Mouse (Mus musculus): ENCODE data around the gene Hhat. TPM values are rescaled to one million over a fixed set of nuclear protein-coding genes. Genes with fewer than 3 reads are reported as not detected.

Gene Hhat
- polyA plus RNA-seq, 1 experiment from 2014 or later: 16.5 TPM

GRCm38 (mm10) chr1:192764547-192764946 lies 6.5 kb downstream of the Hhat start:
- 73% methylated on average over 2 of the region's 2 CpGs for WGBS
- no peaks in the 10 kb centered on the region for H3K9me3 ChIP-seq (ENCODE audit: control insufficient read depth, low read length)
- no peak overlapping the region for H3K4me3 ChIP-seq (ENCODE audit: low read length)
- H3K36me3 ChIP-seq (ENCODE audit: control insufficient read depth, insufficient read depth, low read length): no peaks in the 10 kb centered on the region
- no peak overlapping the region for H3K4me2 ChIP-seq (replicated peaks; ENCODE audit: low read depth, low read length)
- H3K9ac ChIP-seq (ENCODE audit: low read depth, low read length): no peak overlapping the region
- no peaks in the 10 kb centered on the region for H3K27me3 ChIP-seq (ENCODE audit: control insufficient read depth, insufficient read depth, low read length)
- H3K4me1 ChIP-seq (ENCODE audit: control insufficient read depth, insufficient read depth, low read length): peaks cover 4% of the 10 kb centered on the region
- no peak overlapping the region for H3K27ac ChIP-seq (ENCODE audit: low read depth, low read length)
- ATAC-seq (ENCODE audit: low FRiP score, low TSS enrichment): no peak

DNA sequence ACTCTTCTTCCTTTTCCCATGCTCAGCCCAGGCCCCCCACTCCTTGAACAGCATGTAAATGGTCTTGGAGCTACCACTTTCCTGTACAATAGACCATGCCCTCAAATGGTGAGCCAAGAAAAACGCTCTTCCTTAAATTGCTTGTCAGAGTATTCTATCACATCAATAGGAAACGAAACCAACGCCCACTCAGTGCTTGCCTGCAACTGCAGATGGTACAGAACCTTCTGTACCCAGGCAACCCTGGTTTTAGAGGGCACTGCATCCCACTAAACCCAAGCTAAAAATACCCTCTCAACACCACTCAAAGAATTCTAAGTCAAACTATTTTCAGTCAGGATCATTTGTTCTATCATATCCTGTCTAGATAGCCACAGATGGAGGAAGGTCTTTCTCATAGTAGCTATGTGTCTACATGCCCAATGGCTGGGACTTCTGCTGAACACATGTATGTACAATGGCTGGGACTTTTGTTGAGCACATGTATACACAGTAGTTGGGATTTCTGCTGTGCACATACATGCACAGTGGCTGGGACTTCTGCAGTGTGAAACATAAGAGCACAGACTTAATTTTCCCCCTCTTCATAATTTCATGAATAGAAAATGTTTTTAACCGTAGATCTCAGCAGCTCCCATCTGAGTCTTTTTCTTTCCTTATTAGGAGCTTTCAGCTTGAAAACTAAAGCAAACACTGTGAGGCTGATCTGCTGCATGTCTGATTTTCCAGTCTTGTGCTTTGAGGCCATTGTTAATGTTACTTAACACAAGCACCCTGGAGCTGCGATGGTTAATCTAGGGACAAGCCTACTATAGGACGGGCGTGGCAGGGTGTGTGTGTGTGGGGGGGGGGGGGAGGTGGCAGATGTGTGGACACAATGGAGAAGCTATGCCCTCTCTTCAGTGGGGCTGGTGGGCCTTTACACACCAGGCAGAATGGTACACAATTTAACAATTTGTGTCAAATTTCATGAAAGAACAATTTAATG lies 7.8 kb downstream of the Hhat start:
- Histone ChIP-seq H3K4me3 (ENCODE audit: low read length) (no peak overlapping the region), H3K27ac (ENCODE audit: low read depth, low read length) (no peak overlapping the region), H3K27me3 (ENCODE audit: control insufficient read depth, insufficient read depth, low read length) (no peaks in the 10 kb centered on the region), H3K4me2 (replicated peaks; ENCODE audit: low read depth, low read length) (no peak overlapping the region), H3K36me3 (ENCODE audit: control insufficient read depth, insufficient read depth, low read length) (no peaks in the 10 kb centered on the region), H3K9ac (ENCODE audit: low read depth, low read length) (no peak overlapping the region), H3K4me1 (ENCODE audit: control insufficient read depth, insufficient read depth, low read length) (0 out of 2 replicates have a peak, but pooled peaks cover 3% of the 10 kb centered on the region), H3K9me3 (ENCODE audit: control insufficient read depth, low read length) (no peaks in the 10 kb centered on the region)
- ATAC-seq (ENCODE audit: low FRiP score, low TSS enrichment): no peak
- WGBS: 80% methylated on average over 7 of the region's 7 CpGs

DNA sequence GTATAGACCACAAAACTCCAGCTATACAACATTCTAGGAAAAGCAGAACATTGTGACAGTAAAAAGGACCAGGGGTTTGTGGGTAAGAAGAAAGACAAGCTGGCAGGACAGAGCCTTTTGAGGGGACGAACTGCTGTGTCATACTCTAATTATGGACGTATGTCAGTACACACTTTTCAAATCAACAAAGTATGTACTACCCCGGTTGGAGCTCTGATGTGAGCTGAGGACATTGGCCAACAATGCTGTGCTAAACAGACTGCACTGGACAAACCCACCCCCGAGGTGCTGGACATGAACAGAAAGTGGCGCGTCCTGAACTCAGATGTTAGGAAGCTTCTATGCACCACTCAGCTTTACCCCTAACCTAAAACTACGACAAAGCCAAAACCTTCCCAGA lies 14.3 kb downstream of the Hhat start:
- no peaks in the 10 kb centered on the region for H3K27me3 ChIP-seq (ENCODE audit: control insufficient read depth, insufficient read depth, low read length)
- no peaks in the 10 kb centered on the region for H3K36me3 ChIP-seq (ENCODE audit: control insufficient read depth, insufficient read depth, low read length)
- no peak for ATAC-seq (ENCODE audit: low FRiP score, low TSS enrichment)
- no peaks in the 10 kb centered on the region for H3K9me3 ChIP-seq (ENCODE audit: control insufficient read depth, low read length)
- WGBS: 89% methylated on average over 7 of the region's 7 CpGs
- no peak overlapping the region for H3K4me3 ChIP-seq (ENCODE audit: low read length)
- no peak overlapping the region; the same call in 1 of the 2 replicates for H3K9ac ChIP-seq (ENCODE audit: low read depth, low read length)
- no peak overlapping the region for H3K27ac ChIP-seq (ENCODE audit: low read depth, low read length)
- H3K4me1 ChIP-seq (ENCODE audit: control insufficient read depth, insufficient read depth, low read length): peaks cover 15% of the 10 kb centered on the region
- H3K4me2 ChIP-seq (replicated peaks; ENCODE audit: low read depth, low read length): no peak overlapping the region

- no peaks in the 10 kb centered on the region for H3K27me3 ChIP-seq (ENCODE audit: control insufficient read depth, insufficient read depth, low read length)
- WGBS: 26% methylated on average over 13 of the region's 13 CpGs
- ATAC-seq (ENCODE audit: low FRiP score, low TSS enrichment): peak; percentile 83
Measured at GRCm38 (mm10) chr1:192755685-192756606, 15.1 kb downstream of the Hhat start.

DNA sequence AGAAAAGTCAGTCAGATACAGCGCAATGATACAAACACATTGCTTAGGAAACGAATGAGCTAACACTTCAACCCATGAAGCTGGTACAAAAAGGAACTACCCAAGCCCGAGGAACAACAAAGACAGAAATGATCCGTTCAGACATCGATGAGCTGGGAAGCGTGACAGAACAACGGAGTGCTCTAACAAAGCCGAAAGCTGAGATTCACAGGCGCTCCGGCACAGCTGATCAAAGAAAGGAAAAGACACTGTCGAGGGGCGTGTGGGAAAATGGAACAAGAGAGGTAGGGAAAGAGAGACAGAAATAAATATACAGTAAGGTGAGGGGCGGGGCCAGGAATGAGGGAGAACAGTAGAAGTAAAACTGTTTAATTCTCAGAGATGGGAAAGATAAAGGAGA lies 15.8 kb downstream of the Hhat start:
- peak; percentile 12; the same call in 1 of the 2 replicates for ATAC-seq (ENCODE audit: low FRiP score, low TSS enrichment)
- no peaks in the 10 kb centered on the region for H3K27me3 ChIP-seq (ENCODE audit: control insufficient read depth, insufficient read depth, low read length)
- peak overlapping the region; percentile 17; the same call in 1 of the 2 replicates for H3K4me2 ChIP-seq (replicated peaks; ENCODE audit: low read depth, low read length)
- H3K4me1 ChIP-seq (ENCODE audit: control insufficient read depth, insufficient read depth, low read length): peaks cover 15% of the 10 kb centered on the region
- no peaks in the 10 kb centered on the region for H3K9me3 ChIP-seq (ENCODE audit: control insufficient read depth, low read length)
- no peaks in the 10 kb centered on the region for H3K36me3 ChIP-seq (ENCODE audit: control insufficient read depth, insufficient read depth, low read length)
- H3K27ac ChIP-seq (ENCODE audit: low read depth, low read length): peak overlapping the region; percentile 39
- WGBS: 58% methylated on average over 13 of the region's 13 CpGs
- H3K9ac ChIP-seq (ENCODE audit: low read depth, low read length): no peak overlapping the region
- no peak overlapping the region for H3K4me3 ChIP-seq (ENCODE audit: low read length)

More at GRCm38 (mm10) chr1:192755685-192756606, 15.1 kb downstream of the Hhat start:
- peaks cover 15% of the 10 kb centered on the region for H3K4me1 ChIP-seq (ENCODE audit: control insufficient read depth, insufficient read depth, low read length)
- H3K4me3 ChIP-seq (ENCODE audit: low read length): no peak overlapping the region
- no peaks in the 10 kb centered on the region for H3K9me3 ChIP-seq (ENCODE audit: control insufficient read depth, low read length)
- H3K9ac ChIP-seq (ENCODE audit: low read depth, low read length): no peak overlapping the region; the same call in 1 of the 2 replicates
- H3K36me3 ChIP-seq (ENCODE audit: control insufficient read depth, insufficient read depth, low read length): no peaks in the 10 kb centered on the region
- peak overlapping the region; percentile 44 for H3K27ac ChIP-seq (ENCODE audit: low read depth, low read length)
- H3K4me2 ChIP-seq (replicated peaks; ENCODE audit: low read depth, low read length): no peak overlapping the region

GRCm38 (mm10) chr1:192754268-192754667 lies 16.8 kb downstream of the Hhat start:
- Histone ChIP-seq H3K36me3 (ENCODE audit: control insufficient read depth, insufficient read depth, low read length) (no peaks in the 10 kb centered on the region), H3K27ac (ENCODE audit: low read depth, low read length) (no peak overlapping the region), H3K9me3 (ENCODE audit: control insufficient read depth, low read length) (no peaks in the 10 kb centered on the region), H3K4me3 (ENCODE audit: low read length) (no peak overlapping the region), H3K4me1 (ENCODE audit: control insufficient read depth, insufficient read depth, low read length) (peaks cover 15% of the 10 kb centered on the region), H3K9ac (ENCODE audit: low read depth, low read length) (no peak overlapping the region), H3K4me2 (replicated peaks; ENCODE audit: low read depth, low read length) (no peak overlapping the region), H3K27me3 (ENCODE audit: control insufficient read depth, insufficient read depth, low read length) (no peaks in the 10 kb centered on the region)
- 84% methylated on average over 4 of the region's 4 CpGs for WGBS
- no peak for ATAC-seq (ENCODE audit: low FRiP score, low TSS enrichment)

DNA sequence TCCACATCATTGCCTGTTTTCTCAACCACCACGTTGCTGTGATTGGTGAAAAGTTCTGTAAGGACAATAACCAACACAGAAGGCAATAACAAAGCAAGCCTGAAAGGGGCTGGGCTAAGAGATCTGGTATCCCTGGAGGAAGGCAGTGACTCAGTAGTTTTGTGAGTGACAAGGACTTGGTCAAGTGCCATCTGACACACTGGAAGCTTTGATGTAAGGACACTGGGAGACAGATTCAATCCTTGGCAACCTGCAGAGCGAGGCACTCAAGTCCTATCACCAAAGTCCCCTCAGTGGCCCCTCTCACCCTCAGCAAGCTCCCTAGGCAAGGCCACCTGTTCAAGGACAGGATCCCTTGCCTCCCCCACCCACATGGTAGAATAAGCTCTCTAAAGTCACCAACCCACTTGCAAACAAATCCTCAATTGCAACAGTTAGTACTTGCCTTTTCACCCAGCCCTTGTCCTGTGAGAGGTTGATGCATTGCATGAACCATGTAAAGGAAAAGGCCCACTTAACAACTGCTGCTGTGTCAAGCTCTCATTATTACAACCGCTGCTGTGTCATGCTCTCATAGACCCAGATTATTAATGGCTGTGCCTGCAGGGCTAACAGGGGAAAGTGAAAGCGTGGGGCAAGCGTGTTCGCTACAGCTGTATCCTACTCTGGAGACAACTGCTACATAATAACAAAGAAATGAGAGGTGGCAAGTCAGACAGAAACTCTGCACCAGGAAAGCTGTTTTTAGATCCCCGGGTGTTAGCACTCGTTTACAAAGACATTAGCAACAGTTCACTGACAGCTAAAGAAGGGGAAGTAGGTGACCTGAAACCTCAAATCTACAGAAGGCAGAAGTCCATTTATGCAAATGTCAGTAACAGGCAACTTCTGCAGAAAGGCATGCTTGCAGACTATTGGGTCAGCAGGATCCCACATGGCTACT lies 18.1 kb downstream of the Hhat start:
- Histone ChIP-seq H3K4me3 (ENCODE audit: low read length) (no peak overlapping the region), H3K4me2 (replicated peaks; ENCODE audit: low read depth, low read length) (0 out of 2 replicates have a peak overlapping the region, but pooled peaks have one; percentile 1), H3K9me3 (ENCODE audit: control insufficient read depth, low read length) (no peaks in the 10 kb centered on the region), H3K27me3 (ENCODE audit: control insufficient read depth, insufficient read depth, low read length) (no peaks in the 10 kb centered on the region), H3K4me1 (ENCODE audit: control insufficient read depth, insufficient read depth, low read length) (peaks cover 15% of the 10 kb centered on the region), H3K36me3 (ENCODE audit: control insufficient read depth, insufficient read depth, low read length) (no peaks in the 10 kb centered on the region), H3K9ac (ENCODE audit: low read depth, low read length) (no peak overlapping the region), H3K27ac (ENCODE audit: low read depth, low read length) (peak overlapping the region; percentile 59)
- WGBS: 24% methylated on average over 8 of the region's 8 CpGs
- no peak for ATAC-seq (ENCODE audit: low FRiP score, low TSS enrichment)

GRCm38 (mm10) chr1:192750042-192750437 lies 21.0 kb downstream of the Hhat start:
- H3K36me3 ChIP-seq (ENCODE audit: control insufficient read depth, insufficient read depth, low read length): no peaks in the 10 kb centered on the region
- 70% methylated on average over 4 of the region's 4 CpGs for WGBS
- no peak for ATAC-seq (ENCODE audit: low FRiP score, low TSS enrichment)

More at GRCm38 (mm10) chr1:192750042-192750437, 21.0 kb downstream of the Hhat start:
- Histone ChIP-seq H3K27ac (ENCODE audit: low read depth, low read length) (no peak overlapping the region), H3K4me3 (ENCODE audit: low read length) (no peak overlapping the region), H3K4me2 (replicated peaks; ENCODE audit: low read depth, low read length) (no peak overlapping the region), H3K9me3 (ENCODE audit: control insufficient read depth, low read length) (no peaks in the 10 kb centered on the region), H3K27me3 (ENCODE audit: control insufficient read depth, insufficient read depth, low read length) (no peaks in the 10 kb centered on the region), H3K9ac (ENCODE audit: low read depth, low read length) (no peak overlapping the region), H3K4me1 (ENCODE audit: control insufficient read depth, insufficient read depth, low read length) (peaks cover under 1% of the 10 kb centered on the region; the same call in 1 of the 2 replicates)

All from kidney, embryonic 14.5 days (tissue).